Mouse (Mus musculus) brain, adult 10 weeks (tissue): Measurements from ENCODE around the gene Bbof1. TPM values are rescaled to one million over a fixed set of nuclear protein-coding genes. Genes with fewer than 3 reads are reported as not detected.

Source experiments
- polyA plus RNA-seq: library from polyadenylated mRNA; stranded (reverse); fragments of 350-450 nt; fragmentation: Illumina TruSeq; extraction: RNeasy Lipid Tissue Mini Kit (QIAGEN cat#74804); gene quantifications from one replicate; pipeline ENCODE4 v1.2.3, GENCODE M21; 2015; ENCODE audit warnings: low read depth, low replicate concordance

Bbof1 gene
- polyA plus RNA-seq, result 9.5 TPM

DNA sequence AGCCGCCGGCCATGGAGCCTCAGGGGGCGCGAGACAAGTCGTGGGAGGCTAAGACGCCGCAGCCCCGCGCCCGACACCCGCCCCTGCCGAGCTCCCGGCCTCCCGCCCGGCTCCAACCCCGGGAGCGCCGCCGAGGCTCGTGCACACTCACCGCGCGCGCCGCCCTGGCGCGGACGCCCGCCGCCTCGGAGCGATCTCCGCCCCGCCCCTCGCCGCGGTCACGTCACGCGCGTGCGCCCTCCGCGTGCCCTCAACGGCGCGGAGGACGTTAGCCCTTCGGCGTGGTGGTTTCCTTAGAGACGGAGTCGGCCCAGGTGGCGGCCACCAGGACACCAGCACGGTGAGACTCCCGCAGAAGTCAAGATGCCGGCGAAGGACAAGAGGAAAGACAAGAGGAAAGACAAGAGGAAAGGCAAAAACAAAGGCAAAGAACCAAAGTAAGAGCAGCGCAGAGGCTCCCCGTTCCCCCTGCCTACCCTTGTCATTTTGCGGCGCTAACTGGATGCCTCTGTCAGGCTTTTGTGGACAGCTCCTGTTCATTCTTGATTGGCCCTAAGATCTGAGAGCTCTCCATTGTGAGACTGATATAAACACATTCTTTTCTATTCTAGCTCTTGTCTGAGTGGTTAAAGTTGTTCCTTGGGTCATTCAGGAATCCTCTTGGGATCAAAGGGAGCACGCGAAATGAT is at the start of gene Bbof1, which contains the start of gene Entpd5:
Gene Bbof1 (plus strand): TSS at position 253 of the 689 bp plus-strand sequence.
Gene Entpd5 (minus strand): TSS at position 211 of the 689 bp plus-strand sequence.

GRCm38 (mm10) chr12:84361555-84362489 is 47.0 kb upstream of the Bbof1 start, which contains the start of the genes Coq6 and Fam161b:
Coq6 (plus strand) TSS chr12:84361657.
Fam161b (minus strand) TSS chr12:84361833.

GRCm38 (mm10) chr12:84416834-84417604 is 8.1 kb downstream of the Bbof1 start, which contains the start of gene Rnf113a2:
Rnf113a2 (plus strand) TSS chr12:84417196.

DNA sequence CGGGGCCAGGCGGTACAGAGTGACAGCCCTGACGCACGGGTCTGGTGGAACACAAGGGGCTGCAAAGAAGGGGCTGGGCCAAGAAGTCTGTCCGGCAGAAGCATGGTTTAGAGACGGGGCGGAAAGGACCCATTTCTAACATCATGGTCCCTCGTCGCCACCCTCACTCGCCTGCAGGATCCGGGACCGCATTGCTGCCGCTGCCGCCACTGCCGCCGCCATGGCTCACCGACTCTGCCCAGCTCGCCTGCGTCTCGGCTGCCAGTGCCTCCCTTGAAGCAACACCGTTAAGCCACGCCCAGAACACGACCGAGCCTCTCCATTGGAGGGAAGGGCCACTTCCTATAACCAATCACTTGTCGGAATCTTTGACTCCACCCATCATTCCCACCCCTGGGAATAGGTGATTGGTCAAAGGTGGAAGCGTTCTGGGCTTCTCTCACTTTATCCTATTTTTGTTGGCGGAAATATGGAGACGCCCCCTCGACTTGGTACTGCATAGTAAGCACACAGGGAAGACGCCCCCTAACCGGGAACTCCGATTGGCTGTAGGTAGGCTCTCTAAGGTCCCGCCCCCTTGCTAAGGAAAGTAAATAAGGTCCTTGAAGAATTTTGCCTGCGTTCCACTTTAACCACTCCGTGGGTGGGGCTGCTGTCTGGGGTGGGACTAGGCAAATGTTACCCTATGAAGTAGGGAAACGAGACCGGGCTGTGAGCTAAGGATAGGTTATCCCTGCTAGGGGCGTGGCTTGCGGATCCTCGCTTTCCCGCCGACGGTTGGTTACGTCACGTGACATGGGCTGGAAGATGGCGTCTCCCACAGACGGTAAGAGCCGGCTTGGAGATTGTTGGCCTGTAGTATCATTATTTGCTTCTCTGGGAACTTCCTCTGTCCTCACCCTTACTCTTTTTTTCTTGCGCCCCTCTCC is 42.1 kb downstream of the Bbof1 start, which contains the start of the genes Aldh6a1 and Lin52:
Gene Aldh6a1 (minus strand): TSS at position 287 of the 929 bp plus-strand sequence.
Gene Lin52 (plus strand): TSS at position 705 of the 929 bp plus-strand sequence.

Other genes starting within 250 kb of the Bbof1 start
- gene Elmsan1, start 190.2 kb upstream of the Bbof1 start, polyA plus RNA-seq, result 6.4 TPM
- 51.7 TPM for gene Ptgr2, start 123.8 kb upstream of the Bbof1 start, polyA plus RNA-seq
- gene Zfp410, start 92.2 kb upstream of the Bbof1 start, polyA plus RNA-seq, result 36.8 TPM
- 31.8 TPM for gene Coq6, start 47.4 kb upstream of the Bbof1 start, polyA plus RNA-seq
- gene Fam161b, start 47.2 kb upstream of the Bbof1 start, polyA plus RNA-seq, result 13.5 TPM
- 26.6 TPM for gene Entpd5, start within 50 bp of the Bbof1 start, polyA plus RNA-seq
- gene Rnf113a2, start 8.1 kb downstream of the Bbof1 start, polyA plus RNA-seq, result 15.8 TPM
- gene Aldh6a1, start 41.9 kb downstream of the Bbof1 start, polyA plus RNA-seq, result 59.5 TPM
- 31.9 TPM for gene Lin52, start 42.4 kb downstream of the Bbof1 start, polyA plus RNA-seq
- gene Vsx2, start 160.7 kb downstream of the Bbof1 start, polyA plus RNA-seq, result 0.31 TPM
- gene Abcd4, start 208.3 kb downstream of the Bbof1 start, polyA plus RNA-seq, result 17.4 TPM
- not detected for gene Vrtn, start 231.9 kb downstream of the Bbof1 start, polyA plus RNA-seq